Mouse (Mus musculus) kidney, embryonic 16.5 days (tissue): ENCODE measurements at regions not wholly inside any gene's neighbourhood (a gene's known extent, or its start where the extent isn't known, plus 50 kb on each side); places are given as distances from the start of the nearest gene placed in this dataset.

Experiments
- ATAC-seq: fragments of 200-750 bp; cut with Nextera tagmentation; 2 replicates; pipeline ENCODE4 v1.8.0; 2017; ENCODE audit warnings: moderate TSS enrichment; ENCODE audit not compliant: low FRiP score, low TSS enrichment
- H3K27ac ChIP-seq: fragments of 300-500 bp; sonication (generic); 2 replicates; pipeline ENCODE4 v1.5.1; 2014; ENCODE audit warnings: low read length
- H3K27me3 ChIP-seq: fragments of 300-500 bp; sonication (generic); 2 replicates; pipeline ENCODE4 v1.6.1; 2014; ENCODE audit warnings: low read length, control low read depth, mixed read lengths; ENCODE audit not compliant: insufficient read depth
- H3K36me3 ChIP-seq: fragments of 300-500 bp; sonication (generic); 2 replicates; pipeline ENCODE4 v1.6.1; 2014; ENCODE audit warnings: low read length, control low read depth, mixed read lengths; ENCODE audit not compliant: insufficient read depth
- H3K4me1 ChIP-seq: fragments of 300-500 bp; sonication (generic); 2 replicates; pipeline ENCODE4 v1.6.1; 2014; ENCODE audit warnings: low read length, control low read depth, mixed read lengths; ENCODE audit not compliant: insufficient read depth
- H3K4me2 ChIP-seq: fragments of 300-500 bp; sonication (generic); replicated peaks from 2 replicates; pipeline ENCODE4 v1.6.1; 2014; ENCODE audit warnings: low read depth, low read length
- H3K4me3 ChIP-seq: fragments of 300-500 bp; sonication (generic); 2 replicates; pipeline ENCODE4 v1.5.1; 2014; ENCODE audit warnings: mild to moderate bottlenecking, low read length
- H3K9ac ChIP-seq: fragments of 300-500 bp; sonication (generic); replicated peaks from 2 replicates; pipeline ENCODE4 v1.6.1; 2014; ENCODE audit warnings: low read length
- H3K9me3 ChIP-seq: fragments of 300-500 bp; sonication (generic); 2 replicates; pipeline ENCODE4 v1.6.1; 2016; ENCODE audit warnings: low read length, control low read depth
- WGBS: fragments of 180-500 bp; shearing (Covaris S2); extraction: QIAGEN DNeasy Blood & Tissue Kit; methylation state at CpG from one replicate; pipeline ENCODE4 v1.1.7; 2014; 5-methylcytosine and 5-hydroxymethylcytosine counted together

GRCm38 (mm10) chr13:51352874-51353273 is 55.6 kb upstream of the S1pr3 start:
- no peak overlapping the region for H3K4me3 ChIP-seq
- H3K27me3 ChIP-seq, result no peaks in the 10 kb centered on the region
- 77% methylated on average over 4 of the region's 4 CpGs for WGBS

GRCm38 (mm10) chr13:51355507-51355906 is 52.9 kb upstream of the S1pr3 start:
- no peak for ATAC-seq
- no peak overlapping the region for H3K4me3 ChIP-seq
- H3K36me3 ChIP-seq, result no peaks in the 10 kb centered on the region
- H3K9ac ChIP-seq, result no peak overlapping the region
- H3K27ac ChIP-seq, result no peak overlapping the region
- no peak overlapping the region for H3K4me2 ChIP-seq
- no peaks in the 10 kb centered on the region for H3K27me3 ChIP-seq
- WGBS, result 83% methylated on average over 2 of the region's 2 CpGs
- H3K9me3 ChIP-seq, result no peaks in the 10 kb centered on the region
- H3K4me1 ChIP-seq, result no peaks in the 10 kb centered on the region

More at GRCm38 (mm10) chr13:51352874-51353273, 55.6 kb upstream of the S1pr3 start:
- H3K36me3 ChIP-seq, result no peaks in the 10 kb centered on the region
- no peaks in the 10 kb centered on the region for H3K9me3 ChIP-seq
- ATAC-seq, result no peak
- H3K9ac ChIP-seq, result no peak overlapping the region
- no peak overlapping the region for H3K27ac ChIP-seq
- no peak overlapping the region for H3K4me2 ChIP-seq
- no peaks in the 10 kb centered on the region for H3K4me1 ChIP-seq
